Mouse (Mus musculus) skeletal muscle tissue, adult 2 months (tissue): ENCODE data around the gene Pth2.
"Not testable (repeated sequence)": the region's sequence is repeated elsewhere in the genome, so short reads cannot be mapped to it uniquely, and the experiment has no call there.

Experiments
- DNase-seq: peaks from one replicate; pipeline ENCODE4 v3.0.0-alpha.2; 2012; ENCODE audit warnings: low read depth, low spot score

Gene Pth2

DNA sequence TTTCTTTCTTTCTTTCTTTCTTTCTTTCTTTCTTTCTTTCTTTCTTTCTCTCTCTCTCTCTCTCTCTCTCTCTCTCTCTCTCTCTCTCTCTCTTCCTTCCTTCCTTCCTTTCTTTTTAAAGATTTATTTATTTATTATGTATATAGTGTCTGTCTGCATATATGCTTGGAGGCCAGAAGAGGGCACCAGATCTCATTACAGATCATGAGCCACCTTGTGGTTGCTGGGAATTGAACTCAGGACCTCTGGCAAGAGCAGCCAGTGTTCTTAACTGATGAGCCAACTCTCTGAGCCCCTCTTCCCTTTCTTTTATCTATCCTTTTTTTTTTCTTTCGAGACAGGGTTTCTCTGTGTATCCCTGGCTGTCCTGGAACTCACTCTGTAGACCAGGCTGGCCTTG is 7.0 kb upstream of the Pth2 start:
- DNase-seq = not testable (repeated sequence)

DNA sequence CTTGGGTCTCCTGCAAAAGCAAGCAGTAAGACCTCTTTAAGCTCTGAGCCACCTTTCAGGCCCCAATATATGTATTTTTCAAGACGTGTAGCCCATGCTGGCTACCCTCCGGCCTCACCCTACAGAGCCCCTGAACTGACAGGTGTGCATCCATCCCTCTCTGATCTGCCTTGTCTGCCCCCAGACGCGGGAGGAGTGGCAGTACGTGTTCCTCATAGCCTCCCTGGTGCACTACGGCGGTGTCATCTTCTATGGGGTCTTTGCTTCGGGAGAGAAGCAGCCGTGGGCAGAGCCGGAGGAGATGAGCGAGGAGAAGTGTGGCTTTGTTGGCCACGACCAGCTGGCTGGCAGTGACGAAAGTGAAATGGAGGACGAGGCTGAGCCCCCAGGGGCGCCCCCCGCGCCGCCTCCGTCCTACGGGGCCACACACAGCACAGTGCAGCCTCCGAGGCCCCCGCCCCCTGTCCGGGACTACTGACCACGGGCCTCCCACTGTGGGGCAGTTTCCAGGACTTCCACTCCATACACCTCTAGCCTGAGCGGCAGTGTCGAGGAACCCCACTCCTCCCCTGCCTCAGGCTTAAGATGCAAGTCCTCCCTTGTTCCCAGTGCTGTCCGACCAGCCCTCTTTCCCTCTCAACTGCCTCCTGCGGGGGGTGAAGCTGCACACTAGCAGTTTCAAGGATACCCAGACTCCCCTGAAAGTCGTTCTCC is 6.1 kb upstream of the Pth2 start:
- no peak for DNase-seq

DNA sequence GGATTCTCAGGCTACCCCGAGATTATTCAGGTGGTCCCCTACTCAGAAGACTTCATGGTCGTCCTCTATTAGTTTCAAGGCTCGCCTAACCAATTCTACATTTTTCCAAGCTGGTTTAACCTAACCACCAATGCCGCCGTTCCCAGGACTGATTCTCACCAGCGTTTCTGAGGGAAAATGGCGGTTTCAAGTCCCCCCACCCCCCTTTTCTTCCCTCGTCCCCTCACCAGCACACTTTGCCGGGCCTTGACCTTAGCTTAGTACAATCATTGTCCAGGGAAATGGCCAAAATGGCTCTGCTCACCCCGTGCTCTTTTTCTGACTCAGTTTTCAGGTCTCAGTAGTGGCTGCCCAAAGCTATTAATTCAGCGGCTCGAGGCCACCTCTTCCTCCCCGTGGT is 5.4 kb upstream of the Pth2 start:
- DNase-seq = no peak

DNA sequence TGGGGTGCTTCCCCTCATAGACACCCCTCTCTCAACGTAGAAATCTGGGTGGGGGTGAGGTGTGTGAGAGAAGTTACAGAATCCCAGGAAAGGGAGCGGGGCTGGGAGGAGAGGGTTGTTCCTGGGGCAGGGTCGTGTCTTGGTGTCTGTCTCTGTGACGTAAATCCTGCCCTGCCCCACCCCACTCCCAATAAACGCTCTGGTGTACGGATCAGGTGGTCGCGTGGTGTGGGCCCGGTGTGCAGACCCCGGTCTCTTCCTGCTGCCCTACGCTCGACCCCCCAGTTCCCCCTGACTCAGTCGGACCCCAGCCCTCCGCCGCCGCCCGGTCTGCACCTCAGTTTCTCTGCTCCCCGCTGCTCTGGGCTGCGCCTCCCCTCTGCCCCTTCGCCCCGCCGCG is 4.9 kb upstream of the Pth2 start:
- DNase-seq = no peak

DNA sequence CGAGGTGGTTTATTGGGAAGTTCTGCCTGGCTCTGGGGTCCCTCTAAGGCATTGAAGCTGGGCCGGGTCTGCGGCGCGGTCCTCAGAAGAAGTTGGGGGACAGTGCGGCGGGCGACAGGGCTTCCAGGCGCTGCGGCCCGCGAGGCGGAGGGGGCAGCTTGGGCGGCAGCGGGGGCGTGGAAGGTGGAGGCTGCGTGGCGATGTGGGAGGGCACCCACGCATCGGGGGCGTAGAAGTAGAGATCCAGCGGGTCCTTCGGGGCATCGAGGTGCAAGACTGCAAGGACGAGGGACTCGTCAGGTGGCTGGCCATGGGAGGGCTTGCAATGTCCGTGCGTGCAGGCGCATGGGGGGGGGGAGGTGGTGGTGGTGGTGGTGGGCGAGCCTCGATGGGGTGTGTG is 4.4 kb upstream of the Pth2 start:
- DNase-seq = no peak

DNA sequence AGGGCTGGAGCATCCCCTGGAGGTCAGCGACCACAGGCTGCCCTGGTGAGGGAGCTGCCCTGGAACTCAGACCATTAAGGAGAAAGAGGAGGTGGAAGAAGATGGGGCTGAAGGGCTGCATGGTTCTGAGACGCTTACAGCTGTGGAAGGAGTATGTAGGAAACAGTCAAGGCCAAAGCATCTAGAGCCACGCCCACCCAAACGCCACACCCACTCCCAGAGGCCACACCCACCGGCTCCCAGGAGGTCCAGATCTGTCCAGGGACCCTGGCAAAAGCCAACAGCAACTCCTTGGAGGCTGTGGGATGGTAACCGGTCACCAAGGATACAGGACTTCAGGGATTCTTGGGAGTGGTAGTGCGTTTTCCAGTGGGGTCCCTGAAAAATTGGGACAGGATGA is 2.2 kb upstream of the Pth2 start:
- DNase-seq = no peak

DNA sequence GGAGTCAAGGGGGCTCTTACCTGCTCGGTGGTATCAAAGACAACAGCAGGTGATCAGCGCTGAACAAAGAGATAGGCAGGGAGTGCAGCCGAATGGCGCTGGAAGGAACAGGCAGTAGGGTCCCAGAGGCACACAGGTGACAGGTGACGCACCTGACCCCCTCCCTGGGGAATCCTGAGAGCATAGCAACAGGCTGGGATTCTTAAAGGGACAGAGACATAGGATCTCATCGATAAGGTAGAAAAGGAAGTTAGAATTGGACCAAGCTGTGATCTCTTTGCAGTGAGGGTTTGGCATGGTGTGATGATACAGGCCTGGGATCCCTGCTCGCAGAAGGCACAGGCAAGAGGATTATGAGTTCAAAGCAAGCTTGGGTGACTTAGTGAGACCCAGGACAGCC is 1.3 kb upstream of the Pth2 start, which contains the start of gene Gfy:
Gfy (minus strand) TSS at position 101 of the 400 bp plus-strand sequence.
- DNase-seq = no peak

DNA sequence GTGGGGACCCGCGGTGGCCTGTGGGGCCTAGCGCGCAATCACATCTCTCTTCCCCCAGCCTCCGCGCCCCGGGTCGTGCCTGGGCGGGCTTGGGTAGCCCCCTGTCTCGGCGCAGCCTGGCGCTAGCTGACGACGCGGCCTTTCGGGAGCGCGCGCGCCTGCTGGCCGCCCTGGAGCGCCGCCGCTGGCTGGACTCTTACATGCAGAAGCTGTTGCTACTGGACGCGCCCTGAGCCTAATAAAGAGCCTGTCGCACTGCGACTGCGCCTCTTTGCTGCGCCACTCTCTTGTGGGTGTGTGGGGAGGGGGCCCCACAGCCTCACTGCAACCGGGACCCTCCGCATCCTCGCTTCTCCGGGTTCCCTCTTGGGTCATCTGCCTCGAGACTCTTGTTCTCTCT is 745 bp downstream of the Pth2 start:
- DNase-seq = no peak

DNA sequence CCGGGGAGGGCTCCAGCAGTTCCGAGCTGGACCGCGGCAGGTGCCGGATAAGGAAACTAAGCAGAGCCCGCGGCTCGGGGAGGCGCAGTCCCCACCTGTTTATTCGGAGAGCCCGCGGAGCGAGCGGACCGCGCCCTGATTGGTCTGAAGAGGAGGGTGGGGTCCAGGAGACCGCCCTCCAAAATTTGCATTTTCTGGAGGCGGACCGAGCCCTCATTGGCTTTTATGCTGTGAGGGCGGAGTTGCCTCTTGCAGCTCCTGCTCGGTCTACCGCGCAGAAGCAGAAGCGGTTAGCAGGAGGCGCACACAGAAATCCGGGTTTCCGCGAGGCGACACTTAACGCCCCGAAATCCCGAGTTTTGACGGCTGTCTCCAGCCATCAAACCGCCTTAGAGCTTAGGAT is 1.4 kb downstream of the Pth2 start:
- peak; percentile 89 for DNase-seq

DNA sequence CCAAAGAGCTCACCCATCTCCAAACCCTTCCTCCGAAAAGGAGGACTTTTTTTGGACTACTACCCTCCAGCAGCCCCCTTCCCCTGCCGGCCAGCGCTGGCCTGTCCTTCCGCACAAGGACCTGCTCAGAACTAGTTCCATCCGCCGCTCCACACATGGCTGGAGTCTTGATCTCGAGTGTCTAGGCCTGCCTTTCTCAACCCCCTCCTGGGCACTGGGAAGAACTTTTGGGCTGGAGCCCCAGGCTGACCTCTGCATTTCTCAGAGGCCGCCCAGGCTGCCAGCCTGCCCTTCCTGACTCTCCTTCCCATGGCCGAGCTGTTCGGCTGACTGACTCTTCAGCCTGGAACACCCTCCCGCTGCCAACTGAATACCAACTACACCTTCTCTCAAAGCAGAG is 1.8 kb downstream of the Pth2 start:
- peak; percentile 36 for DNase-seq

DNA sequence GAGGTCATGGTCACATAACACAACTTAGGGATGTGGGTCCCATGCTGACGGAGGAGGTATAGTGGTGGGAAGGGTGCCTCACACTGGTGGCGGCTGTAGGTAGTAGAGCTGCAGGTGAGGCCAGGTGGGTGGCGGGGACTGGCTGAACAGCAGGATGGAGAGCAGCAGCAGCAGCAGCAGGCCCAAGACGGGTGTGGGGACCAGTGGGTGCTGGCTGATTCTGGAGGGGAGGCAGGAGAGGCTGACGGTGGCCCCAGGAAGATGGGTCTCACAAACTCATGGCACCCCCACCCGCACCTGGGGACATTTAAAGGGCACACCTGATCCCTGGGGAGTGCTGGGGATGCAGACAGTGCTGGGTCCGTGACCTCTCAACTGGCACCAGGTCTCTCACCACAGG is 2.9 kb downstream of the Pth2 start:
- DNase-seq = no peak

DNA sequence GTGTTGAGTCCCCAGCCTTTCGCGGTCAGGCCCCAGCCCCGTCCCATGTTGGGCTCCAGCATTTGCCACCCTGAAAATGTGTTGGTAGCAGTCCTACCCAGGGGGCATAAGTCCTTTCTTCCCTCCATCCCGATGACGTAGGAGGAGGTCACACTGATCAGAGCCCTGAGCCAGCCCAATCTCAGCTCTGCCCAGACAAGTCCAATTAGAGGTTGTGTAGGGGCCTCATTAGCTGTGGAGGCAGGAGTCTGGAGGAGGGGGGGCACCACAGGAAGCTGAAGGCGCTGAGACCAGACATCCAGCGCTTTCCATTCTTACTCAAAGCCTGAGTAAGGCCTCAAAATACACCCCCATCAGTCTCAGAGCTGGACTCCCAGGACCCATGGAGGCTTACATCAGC is 5.1 kb downstream of the Pth2 start:
- DNase-seq = no peak

DNA sequence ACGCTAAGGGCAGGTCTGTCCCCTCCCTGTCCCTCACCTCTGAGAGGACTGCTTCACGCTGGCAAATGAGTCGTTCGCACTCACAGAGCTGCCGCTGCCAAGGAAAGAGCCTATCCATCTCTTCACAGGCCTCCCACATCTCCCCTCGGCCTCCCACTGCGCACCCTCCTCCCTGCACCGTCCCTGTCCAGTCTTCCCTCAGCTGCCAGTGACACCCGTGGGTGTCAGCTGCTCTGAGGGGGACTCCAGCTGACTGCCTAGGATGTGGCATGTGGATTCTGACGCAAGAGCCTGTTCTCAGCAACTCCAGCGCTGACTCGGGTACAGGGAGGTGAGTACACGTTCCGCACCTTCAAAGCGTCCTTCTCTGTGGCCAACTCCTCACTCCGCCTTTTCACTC is 8.8 kb downstream of the Pth2 start:
- no peak for DNase-seq

DNA sequence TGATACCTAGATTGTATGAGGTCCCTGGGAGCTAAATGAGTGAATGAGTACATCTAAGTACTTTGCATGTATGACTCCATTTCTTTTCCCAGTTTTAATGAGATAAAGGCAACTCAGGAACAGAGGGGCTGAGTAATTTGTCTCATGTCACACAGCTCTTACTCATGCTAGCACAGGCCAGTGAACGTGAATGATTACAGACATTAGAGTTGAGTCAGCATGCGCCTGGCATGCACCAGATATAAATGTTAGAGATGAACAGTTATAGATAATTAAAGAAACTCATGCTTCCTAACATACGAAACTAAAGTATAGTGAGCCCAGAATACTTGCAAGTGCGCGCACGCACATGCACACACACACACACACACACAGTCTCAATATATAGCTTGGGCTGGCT is 9.4 kb downstream of the Pth2 start:
- DNase-seq = no peak

DNA sequence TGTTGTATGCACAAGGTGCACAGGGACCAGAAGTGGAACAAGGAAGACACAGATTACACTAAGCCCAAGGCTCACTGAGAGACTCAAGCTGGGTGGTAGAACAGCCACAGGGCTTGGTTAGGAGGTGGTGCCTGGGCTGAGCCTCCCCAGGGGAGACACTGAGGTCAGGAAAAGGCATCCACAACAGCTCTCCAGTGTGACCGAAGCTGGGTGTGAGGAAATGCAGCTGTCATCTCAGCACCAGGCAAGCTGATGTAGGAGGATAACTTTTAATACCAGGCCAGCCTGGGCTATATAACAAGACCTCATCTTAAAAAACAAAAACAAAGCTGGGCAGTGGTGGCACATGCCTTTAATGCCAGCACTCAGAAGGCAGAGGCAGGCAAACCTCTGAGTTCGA is 10.4 kb downstream of the Pth2 start:
- DNase-seq = no peak

DNA sequence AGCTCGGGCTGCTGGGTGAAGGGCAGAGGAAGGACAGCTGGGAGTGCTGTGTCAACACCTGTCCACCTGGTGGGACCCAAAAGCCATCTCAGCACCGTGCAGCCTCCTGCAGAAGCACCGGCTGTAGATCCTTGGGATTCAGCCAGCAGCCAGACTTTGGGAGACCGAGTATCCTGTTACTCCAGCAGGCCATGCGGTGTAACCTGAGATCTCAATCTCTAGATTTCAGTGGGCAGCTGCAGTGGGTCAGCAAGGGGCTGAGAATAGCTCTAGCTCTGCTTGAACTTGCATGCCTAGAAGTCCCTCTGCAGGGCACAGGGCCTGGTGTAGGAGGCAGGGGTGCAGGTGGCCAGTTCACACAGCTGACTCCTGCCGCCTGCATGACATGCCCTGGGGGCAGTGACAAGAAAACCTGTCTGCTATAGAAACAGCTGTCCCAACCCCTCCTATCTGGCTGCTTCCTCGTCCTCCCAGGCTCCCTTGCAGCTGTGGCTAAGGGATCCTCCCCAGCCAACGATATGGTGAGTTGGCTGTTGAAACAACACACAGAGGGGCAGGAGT is 11.1 kb downstream of the Pth2 start:
- DNase-seq = peak; percentile 93

DNA sequence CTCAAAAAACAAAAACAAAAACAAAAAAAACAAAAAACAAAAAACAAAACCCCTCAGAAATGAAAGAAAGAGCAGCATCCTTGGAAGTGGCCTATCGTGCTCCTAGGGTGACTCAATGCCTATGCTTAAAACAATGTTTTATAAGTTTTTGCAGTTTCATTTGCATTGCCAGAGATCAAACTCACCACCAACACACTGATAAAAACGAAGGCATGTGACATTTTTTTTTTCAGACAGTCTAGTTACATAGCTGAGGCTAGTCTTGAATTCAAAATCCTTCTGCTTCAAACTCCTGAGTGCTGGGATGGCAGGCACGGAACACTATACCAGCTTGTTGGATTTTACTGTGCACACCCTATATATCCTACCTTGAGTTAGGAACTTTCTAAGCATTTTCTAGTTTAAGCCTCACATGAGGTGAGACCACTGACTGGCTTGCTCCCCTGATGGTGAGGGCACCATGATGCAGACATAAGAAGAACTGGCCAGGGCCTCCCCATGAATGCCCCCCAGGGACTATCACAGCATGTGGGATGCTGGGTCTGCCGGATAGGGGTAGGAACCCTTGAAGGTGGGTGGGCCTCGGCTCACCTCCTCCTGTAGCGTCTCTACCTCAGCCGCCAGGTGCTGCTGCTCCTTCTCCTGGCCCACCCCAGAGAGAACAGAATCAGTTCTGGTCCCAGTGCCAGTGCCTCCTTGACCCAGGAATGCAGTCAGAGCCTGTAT is 12.0 kb downstream of the Pth2 start:
- DNase-seq = no peak

DNA sequence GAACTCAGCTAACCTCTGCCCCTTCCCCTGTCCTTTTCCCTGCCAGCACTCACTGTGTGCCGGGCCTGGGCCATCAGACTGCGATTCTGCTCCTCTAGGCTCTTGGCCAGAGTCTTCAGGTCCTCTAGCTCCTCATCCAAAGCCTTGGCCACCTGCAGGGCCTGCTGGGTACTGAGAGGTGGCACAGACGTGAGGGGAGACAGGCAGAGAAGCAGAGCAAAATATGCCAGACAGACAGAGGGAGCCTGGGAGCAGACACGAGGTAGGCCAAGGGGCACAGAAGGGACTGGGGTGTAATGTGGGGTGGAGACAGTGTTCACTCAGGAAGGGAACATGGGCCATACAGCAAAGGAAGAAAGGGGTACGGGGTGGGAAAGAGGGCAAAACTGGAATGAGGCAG is 12.6 kb downstream of the Pth2 start:
- no peak for DNase-seq

DNA sequence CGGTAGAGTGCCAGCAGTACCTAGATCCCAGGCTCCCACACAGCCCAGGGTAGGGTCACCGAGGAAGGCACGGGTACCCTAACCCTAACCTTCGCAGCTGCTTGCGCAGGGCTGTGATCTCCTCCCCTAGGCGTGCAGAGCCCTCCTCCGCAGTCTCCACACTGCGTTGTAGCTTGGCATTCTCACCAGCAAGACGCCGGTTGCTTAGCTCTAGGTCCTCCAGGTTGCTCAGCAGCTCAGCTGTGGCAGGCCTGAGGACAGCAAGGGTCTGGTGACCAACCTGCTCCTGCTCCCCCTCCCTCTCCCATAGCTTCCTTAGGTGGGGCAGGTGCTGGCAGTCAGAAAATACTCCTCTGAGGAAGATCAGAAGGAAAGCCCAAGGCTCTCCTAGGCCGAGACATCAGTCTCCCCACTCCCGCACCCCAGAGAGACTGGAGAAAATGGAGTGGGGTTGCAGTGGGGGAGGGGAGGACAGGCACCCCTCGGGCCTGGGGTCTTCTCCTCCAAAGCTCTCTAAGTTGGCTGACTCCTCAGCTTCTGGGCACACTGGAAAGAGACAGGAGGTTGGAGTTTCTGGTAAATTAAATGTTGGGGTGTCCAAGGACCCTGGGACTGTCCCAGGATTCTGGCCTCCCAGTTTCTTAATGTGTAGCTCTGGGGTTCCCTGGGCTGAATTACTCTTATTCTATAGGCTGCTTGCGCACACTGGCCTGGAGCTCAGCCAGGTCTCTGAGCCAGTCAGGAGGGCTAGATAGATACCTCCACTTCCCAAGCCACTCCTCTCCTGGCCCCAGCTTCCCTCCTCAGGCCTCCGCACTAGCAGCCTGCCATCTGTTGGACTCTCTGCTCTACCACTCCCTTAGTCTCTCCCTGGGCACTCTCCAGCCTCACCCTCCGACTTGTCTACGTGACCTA is 13.3 kb downstream of the Pth2 start:
- DNase-seq = no peak

DNA sequence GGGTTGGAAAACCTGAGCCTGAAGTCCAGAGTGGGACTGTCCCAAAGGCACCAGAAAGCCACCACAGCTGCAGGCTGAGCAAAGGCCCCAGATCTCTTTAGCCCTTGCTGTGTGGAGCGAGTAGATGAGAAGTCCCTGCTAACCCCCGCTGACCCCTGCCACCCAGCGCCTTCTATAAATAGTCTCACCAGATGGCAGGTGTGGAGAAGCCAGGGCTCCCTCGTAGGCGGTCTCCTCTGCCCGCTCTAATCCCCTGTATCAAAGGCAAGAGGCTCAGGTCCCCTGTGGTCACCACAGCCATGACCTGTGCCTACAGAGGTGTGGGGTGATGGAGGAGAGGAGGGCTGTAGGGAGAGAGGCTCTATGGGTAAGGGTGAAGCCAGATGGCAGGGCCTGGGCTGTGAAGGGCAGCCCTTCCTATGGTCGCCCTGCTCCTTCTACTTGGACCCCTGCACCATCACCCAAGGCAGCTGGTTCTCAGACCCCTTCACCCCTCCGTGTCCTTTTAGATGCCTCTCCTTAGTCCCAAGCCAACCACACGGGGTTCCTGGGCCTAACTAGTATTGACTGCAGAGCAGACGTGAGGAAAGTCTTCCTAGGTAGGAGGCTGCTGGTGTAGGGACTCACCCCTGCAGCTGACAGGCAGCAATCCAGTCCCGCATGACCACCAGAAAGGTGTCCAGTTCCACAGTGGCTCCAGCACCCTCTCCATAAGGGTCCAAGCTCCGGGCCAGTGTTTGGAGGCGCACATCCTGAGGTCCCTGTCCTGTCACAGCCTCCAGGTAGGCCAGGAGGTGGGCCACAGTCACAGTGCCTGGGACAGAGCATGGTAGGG is 14.8 kb downstream of the Pth2 start:
- peak; percentile 67 for DNase-seq

DNA sequence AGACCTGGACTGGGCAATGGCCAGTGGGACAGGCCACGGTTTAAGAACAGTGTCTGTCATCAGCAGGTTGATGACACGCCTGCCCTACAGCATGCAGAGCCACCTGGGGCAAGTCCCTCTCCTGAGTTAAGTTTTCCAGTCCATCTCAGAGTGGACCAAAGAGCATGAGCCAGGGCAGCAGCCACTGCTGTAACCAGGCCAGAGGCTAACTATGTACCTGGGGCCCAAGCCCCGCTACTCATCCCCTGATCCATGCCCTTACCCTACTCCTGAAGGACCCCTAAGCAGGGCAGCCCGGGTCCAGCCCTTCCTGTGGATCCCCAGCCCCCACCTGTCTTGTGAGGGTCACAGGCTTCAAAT is 15.4 kb downstream of the Pth2 start:
- DNase-seq = no peak
